Mouse (Mus musculus) heart, adult 9 months (tissue): ENCODE measurements around the gene Susd3.

Experiments
- DNase-seq, 2 experiments: peaks; one replicate each; pipeline ENCODE4 v3.0.0; 2022; ENCODE audit warnings: low spot score in 2 of 2

The Susd3 gene

DNA sequence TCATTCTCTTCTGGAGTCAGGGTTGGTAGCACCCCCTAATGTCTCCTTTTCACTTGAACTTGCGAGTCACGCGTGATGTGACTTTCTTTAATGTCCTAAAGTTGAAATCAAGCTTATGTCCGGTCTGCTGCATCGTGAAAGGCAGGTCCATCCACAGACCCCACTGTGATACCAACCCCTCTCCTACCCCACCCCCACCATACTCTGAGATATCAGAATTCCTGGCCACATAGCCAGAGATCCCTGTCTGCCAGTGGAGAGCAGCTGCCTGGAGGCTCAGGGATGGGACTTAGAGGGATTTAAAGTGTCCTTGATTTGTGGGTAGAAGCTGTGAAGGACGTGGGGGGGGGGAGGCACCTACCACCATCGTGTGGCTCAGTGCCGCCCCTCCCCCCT lies at the start of gene Susd3:
TSS of gene Susd3 (minus strand) at position 240 of the 396 bp plus-strand sequence.
- DNase-seq = no peak

GRCm38 (mm10) chr13:49296270-49296669 lies 47.8 kb upstream of the Susd3 start:
- no peak for DNase-seq

- no peak for DNase-seq
Observed at GRCm38 (mm10) chr13:49294108-49294507, 45.6 kb upstream of the Susd3 start.

GRCm38 (mm10) chr13:49291949-49292348 lies 43.4 kb upstream of the Susd3 start:
- DNase-seq = no peak

DNA sequence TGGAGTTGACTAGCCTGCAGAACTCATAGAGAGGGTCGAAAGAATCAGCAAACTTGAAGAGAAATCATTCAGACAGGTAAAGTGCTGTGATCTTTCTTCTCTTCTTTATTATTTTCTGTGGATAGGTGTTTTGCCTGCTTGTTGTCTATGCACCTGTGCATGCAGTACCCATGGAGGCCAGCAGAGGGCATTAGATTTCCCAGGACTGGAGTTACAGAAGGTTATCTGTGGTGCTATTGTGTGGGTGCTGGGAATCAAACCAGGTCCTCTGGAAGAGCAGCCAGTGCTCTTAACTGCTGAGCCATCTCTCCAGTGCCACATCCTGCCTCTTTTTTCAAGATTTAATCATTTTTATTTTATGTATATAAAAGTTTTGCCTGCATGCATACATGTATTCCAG lies 42.9 kb upstream of the Susd3 start:
- no peak for DNase-seq

DNA sequence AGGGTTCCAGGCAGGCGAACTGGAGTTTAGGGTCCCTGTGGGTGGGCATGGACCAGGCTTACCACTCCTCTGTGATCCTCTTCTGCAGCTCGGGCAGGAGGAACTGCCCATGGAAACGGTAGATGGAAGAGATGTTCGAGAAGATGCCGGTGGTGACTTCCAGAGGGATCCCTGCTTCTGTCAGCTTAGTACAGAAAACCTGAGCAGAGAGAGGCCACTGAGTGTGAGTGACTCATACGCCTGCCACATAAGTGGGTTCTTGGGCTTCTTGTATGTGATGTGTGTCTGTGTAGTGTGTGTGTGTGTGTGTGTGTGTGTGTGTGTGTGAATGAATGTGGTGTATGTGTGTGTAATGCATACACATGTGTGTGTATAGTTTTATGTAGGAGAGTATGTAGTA lies 38.7 kb upstream of the Susd3 start:
- DNase-seq = no peak

- no peak for DNase-seq
Observed at GRCm38 (mm10) chr13:49286750-49287149, 38.2 kb upstream of the Susd3 start.

GRCm38 (mm10) chr13:49283686-49284085 lies 35.2 kb upstream of the Susd3 start:
- DNase-seq = no peak

DNA sequence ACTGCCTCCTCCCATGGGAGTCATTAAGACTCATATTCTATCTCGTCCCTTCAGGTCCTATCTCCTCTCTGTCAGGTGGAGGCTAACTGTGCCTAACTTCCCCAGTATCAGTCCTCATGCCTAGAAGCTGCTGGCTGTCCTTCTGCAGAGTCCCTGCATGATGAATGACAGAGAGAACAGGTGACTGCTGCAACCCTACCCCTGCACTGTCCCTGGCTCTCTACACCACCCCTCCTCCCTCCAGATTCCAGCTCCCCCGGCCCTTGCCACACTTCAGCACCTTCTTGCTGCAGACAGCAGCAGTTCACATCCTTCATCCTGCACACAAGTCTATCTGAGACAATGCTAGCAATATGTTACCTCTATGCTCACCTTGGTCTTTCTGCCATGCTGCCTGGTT lies 33.7 kb upstream of the Susd3 start:
- no peak for DNase-seq

DNA sequence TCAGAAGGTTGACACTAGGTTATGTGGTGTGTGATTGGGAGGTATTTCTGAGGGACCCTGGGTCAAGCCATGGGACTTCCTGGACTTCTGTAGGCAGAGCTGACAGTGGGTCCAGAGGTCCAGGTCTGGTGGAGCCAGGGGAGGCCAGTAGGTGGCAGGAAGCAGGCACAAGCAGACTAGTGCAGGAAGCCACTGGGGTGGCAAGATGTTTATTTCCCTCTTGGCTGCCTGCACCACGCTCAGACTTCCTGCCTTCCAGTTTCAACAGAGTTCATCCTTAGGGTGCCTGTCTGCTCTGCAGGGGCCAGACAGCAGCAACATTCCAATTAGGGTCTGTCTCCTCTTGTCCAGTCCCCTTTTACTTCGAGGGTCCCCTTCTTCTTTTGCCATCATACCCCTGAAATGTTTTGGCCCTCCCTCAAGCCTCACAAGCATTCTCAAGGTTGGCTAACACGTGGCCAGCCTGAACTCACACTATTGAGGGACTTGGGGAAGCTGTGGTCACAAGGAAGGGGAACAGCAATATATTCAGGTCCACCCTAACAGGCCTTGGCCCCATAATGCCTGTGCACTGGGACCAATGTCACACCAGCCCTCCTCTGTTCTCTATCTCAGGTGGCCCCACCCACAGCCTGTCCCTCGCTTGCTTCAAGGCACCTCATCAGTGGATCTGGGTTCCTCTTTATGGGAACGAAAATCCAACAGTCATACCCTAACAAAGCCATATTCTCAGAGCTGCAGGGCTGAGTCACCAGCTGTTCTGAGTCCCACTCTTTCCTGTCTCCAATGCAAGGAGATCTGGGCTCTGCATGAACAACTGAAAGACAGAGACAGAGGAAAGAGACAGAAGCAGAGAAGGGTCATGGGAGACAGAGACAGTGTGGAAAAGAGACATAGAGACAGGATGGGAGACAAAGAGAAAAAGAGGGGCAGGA lies 23.6 kb upstream of the Susd3 start:
- DNase-seq = peak in 1 of 2 experiments; percentile 25

- no peak for DNase-seq
Observed at GRCm38 (mm10) chr13:49270500-49270899, 22.0 kb upstream of the Susd3 start.

GRCm38 (mm10) chr13:49267645-49268044 lies 19.1 kb upstream of the Susd3 start:
- DNase-seq = no peak

DNA sequence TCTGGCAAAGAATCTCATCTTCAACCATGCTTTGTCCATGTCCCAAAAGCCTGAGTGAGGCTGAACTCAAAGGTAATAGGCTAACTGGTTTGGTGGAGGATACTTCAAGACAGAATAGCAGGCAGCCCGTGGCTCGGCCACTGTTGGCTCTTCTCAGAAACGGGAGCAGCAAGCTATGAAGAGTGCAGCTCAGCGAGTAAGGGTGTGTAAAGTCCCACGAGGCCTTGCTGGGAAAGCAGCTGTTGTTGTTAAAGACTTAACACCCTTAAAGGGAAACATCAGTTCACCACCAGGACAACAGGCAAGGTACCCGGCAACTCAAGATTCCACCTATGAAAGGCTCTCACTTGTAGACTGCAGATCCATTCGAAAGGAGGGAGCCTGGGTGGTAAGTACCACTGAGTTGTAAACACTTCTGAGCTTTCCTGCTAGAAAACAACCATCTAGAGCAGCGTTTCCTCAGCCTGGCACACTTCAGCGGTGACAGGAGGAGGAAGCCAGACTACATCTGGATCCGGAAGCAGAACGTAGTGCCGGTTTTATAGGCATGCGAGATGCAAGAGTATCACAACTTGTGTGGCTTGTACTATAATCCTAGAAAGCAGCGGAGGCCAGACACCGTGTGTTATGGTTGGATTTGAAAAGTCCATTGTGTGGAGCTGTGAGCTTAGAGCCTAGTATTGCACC lies 11.7 kb upstream of the Susd3 start:
- DNase-seq = no peak

DNA sequence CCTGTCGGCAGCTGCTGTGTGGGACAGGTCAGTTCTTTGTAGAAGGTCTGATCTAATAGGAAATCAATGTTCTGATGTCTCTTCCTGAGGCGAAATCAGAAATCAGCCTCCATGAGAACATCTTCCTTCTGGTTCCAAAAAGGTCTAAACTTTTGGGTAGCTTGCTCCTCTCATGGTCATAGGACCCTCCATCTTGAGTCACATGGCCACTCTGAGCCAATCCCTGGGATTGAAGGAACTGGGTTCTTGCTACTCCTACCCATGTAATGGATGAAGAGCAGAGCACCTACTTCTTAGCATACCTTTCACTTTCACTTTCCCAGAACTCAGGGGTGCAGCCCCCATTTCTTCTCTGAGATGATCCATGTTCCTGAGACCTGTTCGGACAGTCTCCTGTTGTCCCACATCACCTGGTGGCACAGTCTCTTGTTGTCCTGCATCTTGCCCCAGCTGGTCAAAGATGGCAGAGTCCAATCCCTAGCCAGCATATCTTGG lies 9.4 kb upstream of the Susd3 start:
- DNase-seq = no peak

DNA sequence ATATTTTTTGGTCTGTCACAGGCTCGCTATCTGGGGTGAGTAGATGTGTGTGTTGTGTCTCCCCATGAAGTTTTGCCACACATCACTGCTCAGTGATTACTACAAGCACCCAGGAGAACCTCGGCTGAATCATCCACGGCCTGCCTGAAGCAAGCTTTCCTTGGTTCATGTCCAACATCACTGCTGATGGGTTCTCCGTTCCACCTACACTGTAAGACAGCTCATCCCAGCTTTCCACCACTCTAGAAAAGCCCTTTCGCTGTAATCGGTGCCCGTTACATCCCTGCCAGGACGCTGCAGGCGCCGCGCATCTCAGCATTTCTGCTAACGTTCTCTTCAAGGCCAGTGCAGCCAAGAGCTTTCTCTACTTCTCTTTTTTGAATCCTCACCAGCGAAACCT lies 4.2 kb upstream of the Susd3 start:
- no peak for DNase-seq

DNA sequence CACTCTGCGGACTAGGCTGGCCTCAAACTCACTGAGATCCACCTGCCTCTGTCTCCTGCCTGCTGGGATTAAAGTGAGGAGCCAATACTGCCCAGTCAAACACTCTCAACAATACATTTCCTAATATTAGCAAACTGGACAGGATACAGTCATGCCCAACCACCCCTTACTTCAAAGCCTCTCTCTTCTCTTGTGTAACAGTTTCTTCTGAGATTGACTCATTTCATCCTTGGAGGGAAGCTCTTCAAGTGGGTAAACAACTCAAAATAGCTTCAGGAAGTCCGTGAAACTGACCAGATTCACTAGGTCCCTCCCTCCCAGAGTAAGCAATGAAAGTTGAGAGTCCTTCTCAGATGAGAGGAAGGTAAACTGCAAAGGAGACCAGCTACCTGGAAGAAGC lies 3.6 kb upstream of the Susd3 start:
- no peak for DNase-seq

DNA sequence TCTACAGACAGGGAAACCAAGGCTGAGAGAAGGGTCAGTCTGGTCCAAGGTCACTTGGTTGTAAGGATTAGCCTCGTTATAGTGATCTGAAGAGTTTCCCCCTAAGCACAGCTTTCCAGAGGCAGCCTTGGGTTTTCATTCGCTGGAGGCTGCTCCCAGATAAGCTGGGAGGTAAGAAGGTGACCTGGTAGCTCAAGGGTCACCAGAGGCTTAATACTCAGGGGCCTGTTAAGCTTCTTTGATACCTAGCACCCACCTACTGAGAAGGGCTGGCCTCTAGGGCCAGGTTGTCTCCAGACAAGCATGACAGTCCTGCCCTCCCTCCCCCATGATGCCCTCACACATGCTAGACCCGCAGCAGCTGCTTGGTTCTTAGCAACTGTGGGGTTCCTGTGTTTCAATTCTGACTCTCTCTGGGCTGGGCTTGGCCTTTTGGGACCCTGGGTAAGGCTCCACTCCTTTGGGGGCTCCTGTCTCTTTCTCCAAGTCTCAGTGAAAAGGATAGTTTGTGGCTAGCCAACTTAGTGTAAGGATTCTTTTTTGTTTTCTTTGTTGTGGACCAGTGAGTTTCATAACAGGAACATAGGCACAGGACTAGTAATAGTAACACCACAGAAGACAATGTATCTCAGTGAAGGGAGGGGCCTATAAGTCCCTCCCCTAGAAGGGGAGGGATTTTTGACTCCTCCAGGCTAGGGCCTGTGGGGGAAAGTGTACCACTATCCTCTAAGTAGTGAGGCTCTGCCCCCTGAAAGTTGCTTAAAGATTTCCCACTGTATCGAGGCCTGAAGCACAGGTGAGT lies 2.4 kb upstream of the Susd3 start:
- DNase-seq = no peak

DNA sequence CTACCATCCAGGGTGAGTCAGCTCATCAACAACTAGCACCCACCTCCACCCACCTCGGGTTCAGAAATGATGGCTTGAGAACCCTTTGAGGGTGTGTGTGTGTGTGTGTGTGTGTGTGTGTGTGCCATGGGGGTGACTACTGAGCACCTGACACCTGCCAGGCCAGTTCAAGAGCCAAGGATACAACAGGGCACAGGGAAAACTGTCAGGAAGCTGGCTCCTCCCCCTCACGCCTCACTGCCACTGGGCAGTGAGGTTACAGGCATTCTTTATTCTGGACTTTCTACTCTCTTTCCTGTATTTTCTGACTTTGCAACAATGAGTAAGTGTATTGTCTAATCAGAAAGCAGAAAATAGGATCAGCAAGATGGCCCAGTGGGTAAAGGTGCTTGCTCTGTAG lies 1.1 kb upstream of the Susd3 start:
- no peak for DNase-seq

GRCm38 (mm10) chr13:49248923-49249322 lies 417 bp upstream of the Susd3 start:
- no peak for DNase-seq

GRCm38 (mm10) chr13:49247740-49248466 lies 603 bp downstream of the Susd3 start:
- no peak for DNase-seq

GRCm38 (mm10) chr13:49247232-49247739 lies 1.2 kb downstream of the Susd3 start:
- no peak for DNase-seq
